Mouse (Mus musculus) A20 (cell line): Measurements from ENCODE around the gene Ttll9.

Source experiments
- DNase-seq: peaks from one replicate; pipeline ENCODE4 v3.0.0-alpha.2; 2011; ENCODE audit warnings: low read depth, low spot score

Gene Ttll9

DNA sequence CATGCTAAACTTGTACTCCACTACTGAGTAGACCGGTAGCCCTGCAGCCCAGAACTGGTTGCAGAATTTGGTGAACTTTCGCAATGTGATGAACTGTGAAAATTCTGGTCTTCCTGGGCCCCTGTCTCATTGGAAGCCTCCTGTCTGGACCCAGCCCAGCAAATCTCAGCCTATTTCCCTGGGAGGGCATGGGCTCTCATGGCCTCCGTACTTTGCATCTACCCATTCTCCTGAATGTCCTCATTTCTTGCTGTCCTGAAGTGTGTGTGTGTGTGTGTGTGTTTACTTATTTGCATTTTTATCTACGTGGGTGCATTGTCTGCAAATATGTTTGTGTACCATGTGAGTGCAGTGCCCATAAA is 87.7 kb downstream of the Ttll9 start:
- no peak for DNase-seq

DNA sequence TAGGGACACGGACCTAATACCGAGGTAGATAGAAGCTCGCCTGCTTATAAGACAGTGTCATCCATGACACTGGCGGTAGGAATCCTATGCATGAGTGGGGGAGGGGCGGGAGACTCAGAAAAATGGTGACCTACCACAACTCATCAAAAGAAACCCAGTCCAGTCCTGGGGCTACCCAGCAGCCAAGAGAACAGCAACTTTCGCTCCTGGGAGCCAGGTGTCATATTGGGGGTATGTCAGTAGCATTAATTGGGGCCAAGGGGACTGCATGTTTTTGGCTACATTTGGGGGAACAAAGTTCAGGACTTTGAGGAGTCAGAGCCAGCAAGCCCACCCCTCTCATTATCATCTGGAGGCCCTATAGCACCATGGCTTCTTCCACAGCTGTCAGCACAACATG is 88.8 kb downstream of the Ttll9 start:
- no peak for DNase-seq

DNA sequence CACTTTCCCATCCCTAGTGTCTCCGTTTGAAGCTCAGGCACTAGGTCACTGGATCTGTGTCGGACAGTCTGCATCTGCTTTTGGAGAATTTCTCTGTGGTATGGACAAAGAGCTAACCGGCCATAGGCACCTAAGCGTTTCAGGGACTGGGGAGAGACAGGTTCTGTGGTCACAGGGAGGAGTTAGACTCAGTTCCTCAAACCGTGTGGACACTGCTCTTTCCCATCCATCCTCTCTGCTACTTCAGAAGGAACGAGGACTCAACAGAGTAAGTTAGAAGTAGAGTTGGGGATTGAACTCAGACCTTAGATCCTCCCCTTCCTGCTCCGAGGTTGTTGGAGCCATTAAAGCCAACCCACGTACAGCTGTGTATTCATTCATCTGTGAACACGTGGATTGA is 89.3 kb downstream of the Ttll9 start:
- DNase-seq: peak; percentile 5

DNA sequence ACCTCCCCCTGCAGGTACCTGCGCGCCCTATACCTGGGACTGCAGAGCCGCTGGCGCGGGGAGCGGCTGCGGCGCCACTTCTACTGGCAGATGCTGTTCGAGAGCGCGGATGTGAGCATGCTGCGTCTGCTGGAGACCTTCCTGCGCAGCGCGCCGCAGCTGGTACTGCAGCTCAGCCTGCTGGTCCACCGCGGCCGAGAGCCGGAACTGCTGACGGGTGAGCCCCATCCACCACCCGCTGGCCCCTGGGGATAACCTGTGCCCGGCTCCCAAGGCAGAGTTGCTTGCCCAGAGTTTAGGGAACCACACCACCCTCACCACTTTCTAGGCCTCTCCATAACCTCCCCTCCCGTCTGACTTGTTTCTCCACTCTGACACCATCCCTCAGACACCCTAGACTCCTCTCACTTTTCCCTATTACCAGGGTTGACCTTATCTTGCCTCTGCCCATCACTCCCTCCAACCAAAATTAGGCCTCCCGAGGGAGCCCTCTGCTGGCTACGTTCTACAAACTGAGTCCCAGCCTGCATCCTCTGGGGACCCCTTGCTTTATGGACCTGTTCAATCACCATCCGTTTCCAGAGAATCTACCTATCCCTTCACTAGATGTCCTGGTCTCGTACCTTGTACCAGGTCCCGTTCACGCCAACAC is 90.5 kb downstream of the Ttll9 start:
- DNase-seq: no peak

DNA sequence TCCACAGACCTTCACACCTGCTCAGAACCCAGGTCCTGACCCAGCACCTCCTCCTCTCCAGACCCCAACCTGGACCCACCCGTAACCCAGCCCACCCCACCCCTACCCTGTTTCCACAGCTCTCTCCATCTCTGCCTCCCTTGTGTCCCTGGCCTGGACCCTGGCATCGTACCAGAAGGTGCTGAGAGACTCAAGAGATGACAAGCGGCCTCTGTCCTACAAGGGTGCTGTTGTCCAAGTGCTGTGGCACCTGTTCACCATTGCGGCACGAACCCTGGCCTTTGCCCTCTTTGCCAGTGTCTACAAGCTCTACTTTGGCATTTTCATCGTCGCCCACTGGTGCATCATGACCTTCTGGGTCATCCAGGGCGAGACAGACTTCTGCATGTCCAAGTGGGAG is 91.6 kb downstream of the Ttll9 start:
- no peak for DNase-seq

DNA sequence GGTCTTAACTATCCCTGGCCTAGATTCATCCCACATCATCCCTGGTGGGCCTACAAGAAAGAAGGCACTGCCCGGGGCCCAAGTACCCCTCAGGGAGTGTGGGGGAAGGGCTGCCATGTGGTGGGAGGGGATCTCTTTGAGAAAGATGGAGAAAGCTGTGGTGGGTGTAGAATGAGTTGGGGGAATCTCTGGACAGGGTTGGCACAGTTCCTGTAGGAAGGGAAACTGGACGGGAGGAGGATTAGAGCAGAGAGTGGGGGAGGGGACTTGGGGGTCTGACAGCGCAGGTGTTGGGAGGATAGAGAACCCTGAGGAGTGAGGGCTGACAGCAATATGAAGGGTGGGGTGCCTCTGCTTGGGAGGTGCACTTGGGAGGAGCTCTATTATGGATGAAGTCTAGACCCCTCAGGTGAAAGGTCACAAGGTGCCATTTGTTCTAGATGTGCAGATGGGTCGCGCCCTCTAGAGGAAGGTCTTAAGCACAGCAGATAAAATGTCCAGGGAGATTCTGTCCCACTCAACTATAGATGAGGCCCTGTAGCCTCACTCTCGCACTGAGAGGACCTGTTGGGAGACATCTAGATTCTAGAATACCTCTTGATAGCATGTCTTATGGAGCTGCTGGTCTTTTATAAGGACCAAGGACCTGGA is 93.1 kb downstream of the Ttll9 start:
- DNase-seq: peak; percentile 38
